Mouse (Mus musculus) right cerebral cortex, postnatal 10 days (tissue): ENCODE measurements around the gene Eif5.
"Not testable (repeated sequence)": the region's sequence is repeated elsewhere in the genome, so short reads cannot be mapped to it uniquely, and the experiment has no call there.

Experiments used
- DNase-seq, 2 experiments: peaks; one replicate each; pipeline ENCODE4 v3.0.0; 2021; ENCODE audit warnings: low spot score in 2 of 2

Eif5 gene

GRCm38 (mm10) chr12:111524883-111525282, 12.9 kb upstream of the Eif5 start:
- no peak for DNase-seq

- peak; percentile 55 to 82 for DNase-seq
Measured at GRCm38 (mm10) chr12:111527643-111528281, 10.1 kb upstream of the Eif5 start.

- DNase-seq = no peak
Measured at GRCm38 (mm10) chr12:111529192-111529591, 8.6 kb upstream of the Eif5 start.

- no peak for DNase-seq
Measured at GRCm38 (mm10) chr12:111533096-111533794, 4.6 kb upstream of the Eif5 start.

- no peak for DNase-seq
Measured at GRCm38 (mm10) chr12:111535281-111535680, 2.5 kb upstream of the Eif5 start.

GRCm38 (mm10) chr12:111535762-111536161, 2.1 kb upstream of the Eif5 start:
- DNase-seq = no peak

- DNase-seq = no peak
Measured at GRCm38 (mm10) chr12:111536746-111537145, 1.1 kb upstream of the Eif5 start.

- DNase-seq = peak in 1 of 2 experiments; percentile 49
Measured at GRCm38 (mm10) chr12:111537341-111537740, 475 bp upstream of the Eif5 start.

- peak; percentile 81 to 82 for DNase-seq
Measured at GRCm38 (mm10) chr12:111538292-111539040, 650 bp downstream of the Eif5 start.

GRCm38 (mm10) chr12:111539041-111539345, 1.2 kb downstream of the Eif5 start:
- no peak for DNase-seq

GRCm38 (mm10) chr12:111547070-111547469, 9.3 kb downstream of the Eif5 start:
- DNase-seq = no peak

GRCm38 (mm10) chr12:111548555-111549289, 10.9 kb downstream of the Eif5 start:
- no peak for DNase-seq

GRCm38 (mm10) chr12:111550679-111551078, 12.9 kb downstream of the Eif5 start:
- no peak for DNase-seq

GRCm38 (mm10) chr12:111552342-111552741, 14.5 kb downstream of the Eif5 start:
- no peak for DNase-seq

- no peak for DNase-seq
Measured at GRCm38 (mm10) chr12:111555357-111555756, 17.5 kb downstream of the Eif5 start.

GRCm38 (mm10) chr12:111555893-111556292, 18.1 kb downstream of the Eif5 start:
- DNase-seq = not testable (repeated sequence)

- peak in 1 of 2 experiments; percentile 31 for DNase-seq
Measured at GRCm38 (mm10) chr12:111557538-111557937, 19.7 kb downstream of the Eif5 start.

- DNase-seq = no peak
Measured at GRCm38 (mm10) chr12:111558655-111559054, 20.8 kb downstream of the Eif5 start.

GRCm38 (mm10) chr12:111559647-111560258, 21.9 kb downstream of the Eif5 start:
- DNase-seq = peak; percentile 79 to 88

- DNase-seq = peak in 1 of 2 experiments; percentile 37
Measured at GRCm38 (mm10) chr12:111560286-111560685, 22.5 kb downstream of the Eif5 start.

GRCm38 (mm10) chr12:111562276-111562814, 24.5 kb downstream of the Eif5 start:
- DNase-seq = no peak
